Mouse (Mus musculus) layer of hippocampus, adult 6 months (tissue): ENCODE results near the gene Rasa4. TPM values are rescaled to one million over a fixed set of nuclear protein-coding genes. Genes with fewer than 3 reads are reported as not detected.

Experiments
- long read RNA-seq, 2 experiments: library from polyadenylated mRNA; unstranded; transcript quantifications; one replicate each; pipeline ENCODE4 v2.0.0; 2019 to 2020
- microRNA-seq: library from miRNA; unstranded; fragments of <30 nt; microRNA quantifications from one replicate; pipeline ENCODE4 v1.2.0, GENCODE M21; 2020
- polyA plus RNA-seq: library from polyadenylated mRNA; unstranded; fragments of <200 nt; fragmentation: Nextera tagmentation; gene quantifications from 2 replicates; pipeline ENCODE4 v1.2.3, GENCODE M21; 2021

Rasa4 gene
- polyA plus RNA-seq, result 1.7 and 2.0 TPM in 2 replicates
- long read RNA-seq, experiment 1, partial matches to known transcripts, result 1 of 2 reads
- long read RNA-seq, experiment 1, other reads (novel, unspliced or antisense), result 1 of 2 reads
- long read RNA-seq, experiment 2, transcript Rasa4-201 (21 exons, 2,914 nt), result major isoform, 5 of 11 reads
- long read RNA-seq, experiment 2, partial matches to known transcripts, result 2 of 11 reads
- long read RNA-seq, experiment 2, other reads (novel, unspliced or antisense), result 3 of 11 reads

DNA sequence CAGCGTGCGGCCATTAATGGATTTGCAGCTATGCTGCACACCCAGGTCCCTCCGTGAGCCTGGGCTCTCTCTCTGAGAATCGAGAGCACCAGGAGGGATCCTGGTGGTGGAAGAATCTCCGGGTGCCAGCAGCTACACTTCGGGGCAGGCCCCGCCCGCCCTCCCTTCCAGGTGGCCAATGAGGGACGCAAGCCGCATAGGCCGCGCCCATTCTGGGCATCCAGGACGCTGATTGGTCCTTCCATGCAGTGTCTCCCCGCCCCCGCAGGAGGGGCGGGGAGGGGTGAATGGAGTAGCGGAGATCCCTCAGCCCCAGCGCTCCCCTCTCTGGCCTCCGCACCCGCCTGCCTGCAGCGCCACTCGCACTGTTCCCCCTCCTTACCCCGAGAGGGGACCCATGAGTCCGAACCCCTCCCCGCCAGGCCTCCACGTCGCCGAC, at the start of gene Rasa4:
Gene Rasa4, plus strand, starts transcription at position 248 of the 439 bp plus-strand sequence.

DNA sequence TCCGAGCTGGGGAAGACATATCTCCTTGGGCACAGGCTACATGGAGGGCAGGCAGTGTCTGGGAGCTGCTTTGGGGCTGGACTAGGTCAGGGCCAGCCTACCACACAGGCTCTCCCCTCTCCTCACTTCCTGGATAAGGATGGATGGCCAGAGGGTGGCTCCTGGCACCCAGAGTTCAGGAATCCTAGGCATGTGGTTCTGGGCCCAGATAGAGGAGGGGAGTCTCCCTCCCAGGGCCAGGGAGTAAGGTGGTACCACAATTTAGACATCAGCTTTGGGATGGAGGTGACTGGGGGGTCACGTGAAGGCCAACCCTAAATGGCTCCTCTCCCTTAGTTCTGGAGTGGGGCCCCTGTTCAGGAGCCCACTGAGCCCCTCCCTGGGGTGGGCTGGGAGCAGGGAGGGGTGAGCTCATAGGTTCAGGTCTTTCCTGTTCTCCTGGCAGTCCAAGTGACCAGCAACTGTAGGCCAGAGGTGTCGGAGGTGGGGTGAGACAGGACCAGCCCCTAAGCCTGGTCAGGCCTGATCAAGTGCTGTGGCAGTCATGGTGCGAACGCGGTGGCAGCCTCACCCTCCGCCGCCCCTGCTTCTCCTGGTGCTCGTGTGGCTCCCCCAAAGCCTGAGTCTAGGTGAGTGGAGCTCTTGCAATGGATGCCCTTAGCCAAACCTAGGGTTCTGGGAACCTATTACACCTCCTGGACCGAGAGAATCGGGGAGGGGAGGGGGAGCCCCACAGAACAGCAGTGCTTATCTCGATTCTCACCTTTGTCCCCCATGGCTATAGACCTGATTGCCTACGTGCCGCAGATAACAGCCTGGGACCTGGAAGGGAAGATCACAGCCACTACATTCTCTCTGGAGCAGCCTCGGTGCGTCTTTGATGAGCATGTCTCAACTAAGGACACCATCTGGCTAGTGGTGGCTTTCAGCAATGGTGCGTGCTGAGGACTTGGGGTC, 45.2 kb upstream of the Rasa4 start, which contains the start of gene Upk3b:
Gene Upk3b, plus strand, starts transcription at position 239 of the 957 bp plus-strand sequence.

GRCm38 (mm10) chr5:136054301-136055077, 29.2 kb upstream of the Rasa4 start, which contains the start of gene Upk3bl:
Gene Upk3bl, plus strand, starts transcription at chr5:136054492.

DNA sequence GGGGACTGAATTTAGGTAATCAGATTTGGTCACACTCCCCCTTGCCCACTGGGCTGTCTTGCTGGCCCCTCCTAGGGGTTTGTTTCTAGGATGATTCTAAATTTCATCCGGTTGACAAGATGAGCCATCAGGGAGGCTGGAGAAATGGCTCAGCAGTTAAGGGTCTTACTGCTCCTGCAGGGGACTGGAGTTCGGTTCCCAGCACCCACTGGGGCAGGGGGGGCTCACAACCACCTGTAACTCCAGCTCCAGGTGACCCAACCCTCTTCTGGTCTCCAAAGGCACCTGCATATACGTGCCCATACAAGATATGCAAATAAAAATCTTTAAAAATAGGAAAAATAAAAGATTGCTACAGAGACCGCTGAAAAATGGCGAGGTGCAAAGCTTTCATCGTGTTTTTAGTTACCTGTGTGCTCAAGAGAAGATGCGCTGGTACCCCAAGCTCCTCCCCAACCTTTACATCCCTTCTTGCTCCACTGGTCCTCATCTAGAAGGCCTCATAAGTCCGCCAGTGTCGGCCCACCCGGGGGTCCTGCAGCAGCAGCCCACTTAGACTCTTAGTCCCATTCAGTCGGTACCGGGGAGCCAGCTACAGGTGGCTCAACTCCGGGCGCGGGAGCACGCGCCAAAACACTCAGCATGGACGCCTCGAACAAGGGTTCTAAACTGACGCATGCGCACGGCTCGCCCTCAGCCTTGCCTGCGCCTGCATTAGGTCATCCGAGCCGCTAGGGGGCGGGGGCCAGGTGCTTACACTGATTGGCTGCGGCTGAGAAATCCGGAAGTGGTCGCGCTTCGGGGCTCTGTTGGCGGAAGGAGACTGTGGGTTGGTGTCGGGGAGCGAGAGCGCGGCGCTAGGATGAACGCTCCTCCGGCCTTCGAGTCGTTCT, 32.4 kb downstream of the Rasa4 start, which contains the start of gene Polr2j:
Gene Polr2j, plus strand, starts transcription at position 741 of the 893 bp plus-strand sequence.

DNA sequence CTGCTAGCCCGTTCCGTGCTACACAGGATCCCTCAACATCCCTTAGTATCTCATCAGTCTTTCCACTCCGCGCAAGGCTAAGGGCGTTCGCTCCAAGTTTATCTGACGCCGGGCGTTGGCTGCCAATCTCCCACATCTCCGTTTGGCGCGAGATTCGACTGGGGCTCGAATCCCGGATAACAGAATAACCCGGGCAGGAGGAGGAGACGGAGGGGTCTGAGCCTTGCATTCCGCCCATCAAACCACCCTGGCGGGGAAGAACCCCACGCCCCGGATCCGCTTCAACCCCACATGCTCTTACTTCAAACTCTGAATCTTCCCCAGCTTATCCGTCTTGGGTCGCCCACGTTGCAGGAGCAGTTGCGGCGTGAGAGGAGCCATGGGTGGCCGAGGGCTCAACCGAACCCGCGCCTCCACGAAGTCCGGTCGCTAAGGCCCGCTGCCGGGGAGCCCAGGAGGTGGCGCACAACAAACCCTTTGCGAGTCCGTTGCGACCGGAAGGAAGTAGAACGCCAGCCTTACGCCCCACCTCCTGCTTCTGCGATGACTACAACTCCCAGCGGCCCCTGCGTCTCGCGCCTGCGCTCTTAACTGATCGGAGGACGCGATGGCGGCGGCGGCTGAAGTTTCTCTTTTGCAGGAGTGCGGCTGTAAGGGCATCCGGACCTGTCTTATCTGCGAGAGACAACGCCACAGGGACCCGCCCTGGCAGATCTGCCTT, 52.0 kb downstream of the Rasa4 start, which contains the start of the genes Lrwd1 and Alkbh4:
Gene Lrwd1, minus strand, starts transcription at position 504 of the 721 bp plus-strand sequence.
Gene Alkbh4, plus strand, starts transcription at position 576 of the 721 bp plus-strand sequence.

Small RNA genes lying within 50 kb of the gene (microRNA-seq; reads per million reads assigned to microRNA genes)
- not detected for gene Mir7035

Other genes with a start within 250 kb of the Rasa4 start
- gene Hspb1, start 196.0 kb upstream of the Rasa4 start, polyA plus RNA-seq, result 28.3 and 33.6 TPM in 2 replicates
- gene Ywhag, start 149.3 kb upstream of the Rasa4 start, polyA plus RNA-seq, result 463 and 554 TPM in 2 replicates
- gene Ssc4d, start 109.4 kb upstream of the Rasa4 start, polyA plus RNA-seq, result 0.93 and 0.94 TPM in 2 replicates
- gene Zp3, start 103.8 kb upstream of the Rasa4 start, polyA plus RNA-seq, result 0.18 and 0.56 TPM in 2 replicates
- 7.4 and 7.7 TPM in 2 replicates for gene Dtx2, start 89.1 kb upstream of the Rasa4 start, polyA plus RNA-seq
- not detected in 2 replicates for gene Upk3b, start 45.4 kb upstream of the Rasa4 start, polyA plus RNA-seq
- gene Upk3bl, start 29.4 kb upstream of the Rasa4 start, polyA plus RNA-seq, result 0.53 and 0.93 TPM in 2 replicates
- 153 and 176 TPM in 2 replicates for gene Polr2j, start 32.7 kb downstream of the Rasa4 start, polyA plus RNA-seq
- 5.6 and 6.3 TPM in 2 replicates for gene Lrwd1, start 52.2 kb downstream of the Rasa4 start, polyA plus RNA-seq
- gene Alkbh4, start 52.2 kb downstream of the Rasa4 start, polyA plus RNA-seq, result 10.3 and 10.5 TPM in 2 replicates
- 79.5 and 83.7 TPM in 2 replicates for gene Orai2, start 86.8 kb downstream of the Rasa4 start, polyA plus RNA-seq
- gene Prkrip1, start 115.0 kb downstream of the Rasa4 start, polyA plus RNA-seq, result 32.3 and 36.3 TPM in 2 replicates
- gene Sh2b2, start 162.6 kb downstream of the Rasa4 start, polyA plus RNA-seq, result 0.90 and 1.5 TPM in 2 replicates